Mouse (Mus musculus) MEL (cell line): ENCODE measurements around the gene Fkbp4. TPM values are rescaled to one million over a fixed set of nuclear protein-coding genes. Genes with fewer than 3 reads are reported as not detected.
A peak's percentile ranks its signal among the peaks of the same experiment; 100 is the strongest.

Experiments used
- DNase-seq: peaks from one replicate; pipeline ENCODE4 v3.0.0; 2011; ENCODE audit warnings: low read depth, low spot score
- H3K27ac ChIP-seq: 2 replicates; pipeline ENCODE4 v1.5.1; 2012; ENCODE audit warnings: low read depth, mild to moderate bottlenecking, control low read depth, low read length, moderate library complexity; ENCODE audit not compliant: control insufficient read depth
- H3K27me3 ChIP-seq, 2 experiments: fragments of 150-350 bp in 1 of 2; sonication (generic) in 1 of 2; 2 replicates each; pipeline ENCODE4 v1.6.1; 2012; ENCODE audit warnings: low read length in 2 of 2, mild to moderate bottlenecking in 2 of 2, improper control_type of control experiment in 1 of 2, moderate library complexity in 1 of 2; ENCODE audit not compliant: insufficient read depth in 2 of 2, control insufficient read depth in 1 of 2
- H3K36me3 ChIP-seq, 2 experiments: 2 replicates each; pipeline ENCODE4 v1.6.1; 2012 to 2014; ENCODE audit warnings: low read length in 2 of 2, improper control_type of control experiment in 1 of 2, inconsistent platforms in 1 of 2, mild to moderate bottlenecking in 1 of 2; ENCODE audit not compliant: insufficient read depth in 2 of 2, control insufficient read depth in 1 of 2
- H3K4me1 ChIP-seq, 2 experiments: fragments of 150-350 bp in 1 of 2; sonication (generic) in 1 of 2; 2 replicates each; pipeline ENCODE4 v1.6.1; 2012; ENCODE audit warnings: low read length in 2 of 2, improper control_type of control experiment in 1 of 2, mild to moderate bottlenecking in 1 of 2; ENCODE audit not compliant: insufficient read depth in 2 of 2, control insufficient read depth in 1 of 2
- H3K4me3 ChIP-seq, 2 experiments: fragments of 150-350 bp in 1 of 2; sonication (generic) in 1 of 2; 2 replicates each; pipeline ENCODE4 v1.5.1; 2012; ENCODE audit warnings: low read depth in 2 of 2, low read length in 2 of 2, mild to moderate bottlenecking in 2 of 2, moderate library complexity in 2 of 2, control low read depth in 1 of 2, improper control_type of control experiment in 1 of 2; ENCODE audit not compliant: control insufficient read depth in 1 of 2, insufficient read depth in 1 of 2
- H3K79me2 ChIP-seq: 2 replicates; pipeline ENCODE4 v1.6.1; 2012; ENCODE audit warnings: mild to moderate bottlenecking, low read length, moderate library complexity; ENCODE audit not compliant: control insufficient read depth, poor library complexity, insufficient read depth
- H3K9ac ChIP-seq: 2 replicates; pipeline ENCODE4 v1.6.1; 2012; ENCODE audit warnings: low read depth, mild to moderate bottlenecking, control low read depth, low read length, moderate library complexity; ENCODE audit not compliant: control insufficient read depth, poor library complexity, severe bottlenecking
- H3K9me3 ChIP-seq: fragments of 150-350 bp; sonication (generic); replicated peaks from 2 replicates; pipeline ENCODE4 v1.6.1; 2012; ENCODE audit warnings: mild to moderate bottlenecking, low read length, improper control_type of control experiment, moderate library complexity; ENCODE audit not compliant: insufficient read depth
- CTCF ChIP-seq, 3 experiments: IDR thresholded peaks in 2 of 3; conservative IDR thresholded peaks in 1 of 3; 2 replicates each; pipeline ENCODE4 v1.5.1; 2011 to 2012; ENCODE audit warnings: low read length in 3 of 3, low read depth in 2 of 3, mild to moderate bottlenecking in 2 of 3, improper control_type of control experiment in 1 of 3, inconsistent platforms in 1 of 3, mixed read lengths in 1 of 3, moderate library complexity in 1 of 3; ENCODE audit not compliant: control insufficient read depth in 1 of 3, insufficient read depth in 1 of 3, poor library complexity in 1 of 3, severe bottlenecking in 1 of 3
- ELF1 ChIP-seq: IDR thresholded peaks from 2 replicates; pipeline ENCODE4 v1.6.1; 2014; ENCODE audit warnings: low read depth, mild to moderate bottlenecking, inconsistent platforms, low read length, improper control_type of control experiment, moderate library complexity
- ETS1 ChIP-seq: IDR thresholded peaks from 2 replicates; pipeline ENCODE4 v1.6.1; 2012; ENCODE audit warnings: low read depth, mild to moderate bottlenecking, inconsistent platforms, low read length, improper control_type of control experiment, moderate library complexity
- GABPA ChIP-seq: IDR thresholded peaks from 2 replicates; pipeline ENCODE4 v1.6.1; 2012; ENCODE audit warnings: low read depth, mild to moderate bottlenecking, inconsistent platforms, low read length, improper control_type of control experiment, moderate library complexity
- HCFC1 ChIP-seq: IDR thresholded peaks from 2 replicates; pipeline ENCODE4 v1.6.1; 2012; ENCODE audit warnings: low read depth, mild to moderate bottlenecking, inconsistent platforms, low read length, improper control_type of control experiment, moderate library complexity
- JUND ChIP-seq: IDR thresholded peaks from 2 replicates; pipeline ENCODE4 v1.6.1; 2011; ENCODE audit warnings: low read depth, mild to moderate bottlenecking, improper control_type of control experiment, low read length
- KAT2A ChIP-seq: conservative IDR thresholded peaks from 2 replicates; pipeline ENCODE4 v1.6.1; 2012; ENCODE audit warnings: low read depth, low read length, improper control_type of control experiment, inconsistent platforms
- MAFK ChIP-seq: IDR thresholded peaks from 2 replicates; pipeline ENCODE4 v1.6.1; 2011; ENCODE audit warnings: low read depth, mild to moderate bottlenecking, low read length, improper control_type of control experiment, borderline replicate concordance
- MAX ChIP-seq: IDR thresholded peaks from 2 replicates; pipeline ENCODE4 v1.6.1; 2011; ENCODE audit warnings: low read length, improper control_type of control experiment
- MXI1 ChIP-seq: IDR thresholded peaks from 2 replicates; pipeline ENCODE4 v1.6.1; 2011; ENCODE audit warnings: mild to moderate bottlenecking, low read depth, low read length, improper control_type of control experiment
- MYB ChIP-seq: IDR thresholded peaks from 2 replicates; pipeline ENCODE4 v1.6.1; 2011; ENCODE audit warnings: mild to moderate bottlenecking, low read depth, low read length, improper control_type of control experiment
- NRF1 ChIP-seq: IDR thresholded peaks from 2 replicates; pipeline ENCODE4 v1.6.1; 2014; ENCODE audit warnings: low read depth, mild to moderate bottlenecking, inconsistent platforms, low read length, improper control_type of control experiment, moderate library complexity; ENCODE audit not compliant: poor library complexity, insufficient read depth, severe bottlenecking
- POLR2AphosphoS5 ChIP-seq: IDR thresholded peaks from 2 replicates; pipeline ENCODE4 v1.6.1; 2012; ENCODE audit warnings: low read depth, borderline replicate concordance, mild to moderate bottlenecking, inconsistent platforms, low read length, moderate library complexity, mixed read lengths
- SIN3A ChIP-seq: IDR thresholded peaks from 2 replicates; pipeline ENCODE4 v1.6.1; 2012; ENCODE audit warnings: low read length, improper control_type of control experiment, inconsistent platforms
- TCF12 ChIP-seq: IDR thresholded peaks from 2 replicates; pipeline ENCODE4 v1.6.1; 2014; ENCODE audit warnings: low read depth, mild to moderate bottlenecking, inconsistent platforms, low read length, improper control_type of control experiment, moderate library complexity
- USF1 ChIP-seq: IDR thresholded peaks from 2 replicates; pipeline ENCODE4 v1.6.1; 2014; ENCODE audit warnings: low read depth, mild to moderate bottlenecking, inconsistent platforms, low read length, improper control_type of control experiment, moderate library complexity
- USF2 ChIP-seq, 2 experiments: IDR thresholded peaks; 2 replicates each; pipeline ENCODE4 v1.6.1; 2011 to 2012; ENCODE audit warnings: improper control_type of control experiment in 2 of 2, low read length in 2 of 2, borderline replicate concordance in 1 of 2, inconsistent platforms in 1 of 2, low read depth in 1 of 2, mild to moderate bottlenecking in 1 of 2; ENCODE audit not compliant: insufficient read depth in 1 of 2
- ZKSCAN1 ChIP-seq: IDR thresholded peaks from 2 replicates; pipeline ENCODE4 v1.6.1; 2012; ENCODE audit warnings: low read depth, mild to moderate bottlenecking, inconsistent platforms, low read length, improper control_type of control experiment, moderate library complexity
- ZNF384 ChIP-seq: IDR thresholded peaks from 2 replicates; pipeline ENCODE4 v1.6.1; 2012; ENCODE audit warnings: low read depth, mild to moderate bottlenecking, inconsistent platforms, low read length, improper control_type of control experiment
- polyA plus RNA-seq, 2 experiments: library from polyadenylated mRNA; stranded (reverse) in 1 of 2; unstranded in 1 of 2; fragments of >175 nt in 1 of 2; fragments of >200 nt in 1 of 2; gene quantifications; 2 replicates each; pipeline versions ENCODE4 v1.2.1 to v1.2.4; 2012; ENCODE audit warnings: low replicate concordance in 2 of 2, low read depth in 1 of 2; ENCODE audit not compliant: insufficient read length in 2 of 2, insufficient read depth in 1 of 2, missing spikeins in 1 of 2
- total RNA-seq: library from RNA; depleted of rRNA; stranded (reverse); fragments of 300-350 nt; gene quantifications from 2 replicates; pipeline ENCODE4 v1.2.3, GENCODE M21; 2012

The Fkbp4 gene
- total and polyA plus RNA-seq, 3 experiments: 333 to 934 (median 426) TPM

- no peaks in the 10 kb centered on the region for H3K27me3 ChIP-seq
- H3K9me3 ChIP-seq: no peaks in the 10 kb centered on the region
- H3K36me3 ChIP-seq: no peaks in the 10 kb centered on the region
- peak; percentile 42 for DNase-seq
- no peak overlapping the region for H3K27ac ChIP-seq
- no peak overlapping the region for H3K9ac ChIP-seq
- H3K4me3 ChIP-seq: no peak overlapping the region
- H3K79me2 ChIP-seq: no peaks in the 10 kb centered on the region
- H3K4me1 ChIP-seq: no peaks in the 10 kb centered on the region
- TF ChIP-seq MXI1 (no peak), ETS1 (no peak), ZNF384 (no peak), JUND (no peak), USF1 (no peak), GABPA (no peak), MAX (no peak), SIN3A (no peak), ELF1 (no peak), TCF12 (no peak), POLR2AphosphoS5 (no peak), KAT2A (no peak), HCFC1 (no peak), NRF1 (no peak), ZKSCAN1 (no peak), MYB (no peak), USF2 (IDR thresholded peaks at IDR 0.05; ENCODE audit: borderline replicate concordance in 1 of 2, insufficient read depth in 1 of 2, low read depth in 1 of 2, low read length in 2 of 2) (no peak)
These were observed 31.0 kb upstream of the Fkbp4 start for GRCm38 (mm10) chr6:128469451-128469850.

- H3K36me3 ChIP-seq: no peaks in the 10 kb centered on the region
- H3K9ac ChIP-seq: no peak overlapping the region
- no peak overlapping the region for H3K27ac ChIP-seq
- peak; percentile 39 for DNase-seq
- H3K27me3 ChIP-seq: no peaks in the 10 kb centered on the region
- H3K4me1 ChIP-seq: no peaks in the 10 kb centered on the region
- no peak overlapping the region for H3K4me3 ChIP-seq
- TF ChIP-seq MAFK (no peak), CTCF (IDR thresholded peaks at IDR 0.05 in 2 of 3, conservative IDR thresholded peaks at IDR 0.05 in 1 of 3; ENCODE audit: control insufficient read depth in 1 of 3, insufficient read depth in 1 of 3, low read depth in 2 of 3, low read length in 3 of 3, poor library complexity in 1 of 3, severe bottlenecking in 1 of 3) (peak; percentile 34 to 39 (median 38); a peak in 5 of 6 replicates)
- H3K9me3 ChIP-seq: no peaks in the 10 kb centered on the region
- H3K79me2 ChIP-seq: no peaks in the 10 kb centered on the region
These were observed 28.8 kb upstream of the Fkbp4 start for GRCm38 (mm10) chr6:128467298-128467697.
